Mouse (Mus musculus): ENCODE data around the gene Svs2.

GRCm38 (mm10) chr2:164221522-164221921, 16.7 kb downstream of the Svs2 start, which contains the start of gene Wfdc15b:
- no peak for TF ChIP-seq CTCF (IDR thresholded peaks at IDR 0.05; ENCODE audit: control insufficient read depth, insufficient read depth, low read length)
- no peak for TF ChIP-seq POLR2A (IDR thresholded peaks at IDR 0.05; ENCODE audit: borderline replicate concordance, control insufficient read depth, low read depth, low read length)

All from bone marrow, adult 2 months (tissue).